16 mouse cellular contexts compared by ENCODE assay signal in genomic region chr10:39072048-39072447, GRCm38 (mm10).
"Had no signal": no experiment of that assay in that cellular context is flagged by ENCODE, and none has a peak within 500 bp of the region (broad histone marks: within the 10 kb centered on the region; RNA-seq: fewer than 3 reads in every experiment).

No protein-coding gene starts in this region.

- H3K4me3 ChIP-seq: neural tube, embryonic 13.5 days; neural tube, embryonic 15.5 days; stomach, embryonic 15.5 days had no signal

- H3K36me3 ChIP-seq: neural tube, embryonic 15.5 days had no signal

- H3K9me3 ChIP-seq: neural tube, embryonic 13.5 days; neural tube, embryonic 15.5 days; stomach, embryonic 15.5 days had no signal

- H3K27me3 ChIP-seq: neural tube, embryonic 13.5 days; neural tube, embryonic 15.5 days; stomach, embryonic 15.5 days had no signal

- H3K4me2 ChIP-seq: neural tube, embryonic 13.5 days; neural tube, embryonic 15.5 days; stomach, embryonic 15.5 days had no signal

- H3K27ac ChIP-seq: neural tube, embryonic 13.5 days; neural tube, embryonic 15.5 days; stomach, embryonic 15.5 days; stomach, postnatal 0 days had no signal

- H3K9ac ChIP-seq: neural tube, embryonic 13.5 days; neural tube, embryonic 15.5 days; stomach, embryonic 15.5 days had no signal

- DNase-seq: retina, postnatal 1 day; right cerebral cortex, adult 18-20 months; right cerebral cortex, postnatal 14 days; right cerebral cortex, postnatal 25 days; right cerebral cortex, postnatal 4 days; spleen, adult 18-20 months; thymus, adult 18-20 months; thymus, adult 2 months; thymus, postnatal 14 days; thymus, postnatal 25 days; thymus, postnatal 36 days; thymus, postnatal 4 days had no signal

- H3K4me1 ChIP-seq: neural tube, embryonic 13.5 days; neural tube, embryonic 15.5 days; stomach, embryonic 15.5 days had no signal
